Mouse (Mus musculus) sigmoid colon, adult 10 weeks (tissue): ENCODE results near the gene Ccdc38. TPM values are rescaled to one million over a fixed set of nuclear protein-coding genes. Genes with fewer than 3 reads are reported as not detected.

Experiments used
- polyA plus RNA-seq: library from polyadenylated mRNA; stranded (reverse); fragments of 350-450 nt; fragmentation: Illumina TruSeq; extraction: RNeasy Lipid Tissue Mini Kit (QIAGEN cat#74804); gene quantifications from one replicate; pipeline ENCODE4 v1.2.3, GENCODE M21; 2014; ENCODE audit warnings: low read depth, low replicate concordance

The Ccdc38 gene
- polyA plus RNA-seq, result not detected

DNA sequence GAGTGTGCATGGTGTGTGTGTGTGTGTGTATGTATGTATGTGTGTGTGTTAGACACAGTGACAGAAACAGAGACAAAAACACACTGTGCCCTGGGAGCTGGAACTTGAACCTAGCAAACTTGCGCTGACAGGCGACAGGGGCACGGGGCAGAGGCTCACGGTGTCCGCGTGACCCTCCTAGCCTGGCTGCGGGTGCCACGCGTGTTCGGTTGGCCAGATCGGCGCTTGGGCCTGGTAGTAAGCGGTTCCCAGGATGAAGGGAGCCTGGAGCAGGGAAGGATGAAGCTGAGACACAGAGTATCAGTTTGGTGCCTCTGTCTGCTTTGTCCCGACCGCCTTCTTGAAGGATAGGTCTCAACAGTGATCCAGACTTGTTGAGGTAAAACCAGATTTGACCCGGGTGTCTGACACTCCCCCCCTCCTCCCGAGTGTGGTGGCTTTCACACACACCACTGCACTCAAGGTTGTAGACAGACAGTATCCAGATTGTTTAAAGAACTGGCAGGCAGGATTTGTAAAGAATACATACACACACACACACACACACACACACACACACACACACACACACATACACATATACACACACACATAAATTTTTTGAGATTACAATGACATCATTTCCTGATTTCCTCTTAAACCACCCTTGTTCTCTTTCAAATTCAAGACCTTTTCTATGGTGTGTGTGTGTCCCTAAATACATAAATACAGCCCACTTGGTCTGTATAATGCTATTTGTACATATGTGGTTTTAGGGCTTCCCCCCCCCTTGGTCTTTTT is at the start of gene Ccdc38:
Gene Ccdc38, plus strand, starts transcription at position 202 of the 780 bp plus-strand sequence.

GRCm38 (mm10) chr10:93539775-93540430 is 529 bp upstream of the Ccdc38 start, which contains the start of gene Amdhd1:
Gene Amdhd1, minus strand, starts transcription at chr10:93540033.

DNA sequence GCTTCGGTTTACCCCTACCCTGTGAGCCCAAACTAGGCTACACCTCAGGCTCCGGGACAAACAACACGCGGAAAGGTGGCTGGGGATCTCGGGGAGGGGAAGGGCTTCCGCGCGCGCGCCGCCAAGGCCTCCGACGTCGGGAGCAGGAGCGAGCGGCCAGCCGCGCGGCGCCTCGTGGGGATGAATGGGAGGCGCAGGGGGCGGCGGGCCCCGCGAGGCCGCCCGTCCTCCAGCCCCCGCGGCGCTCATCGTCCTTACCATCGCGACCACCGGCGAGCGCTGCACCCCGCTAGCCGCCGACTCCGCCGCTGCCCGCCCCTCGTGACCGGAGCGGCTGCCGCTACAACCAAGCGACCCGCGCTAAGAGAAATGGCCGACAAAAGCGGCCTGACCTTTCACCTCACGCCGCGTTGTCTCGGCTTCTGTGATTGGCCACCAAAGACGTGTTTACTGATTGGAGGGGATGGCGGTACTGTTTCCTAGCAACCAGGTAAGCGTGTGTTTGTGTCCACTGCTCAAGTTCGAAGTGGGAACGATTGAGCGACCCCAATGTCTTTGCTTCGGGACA is 48.9 kb downstream of the Ccdc38 start, which contains the start of gene Snrpf:
Gene Snrpf, minus strand, starts transcription at position 426 of the 568 bp plus-strand sequence.

Other genes with a start within 250 kb of the Ccdc38 start
- gene Elk3, start 229.5 kb upstream of the Ccdc38 start, polyA plus RNA-seq, result 11.3 TPM
- 85.5 TPM for gene Lta4h, start 87.2 kb upstream of the Ccdc38 start, polyA plus RNA-seq
- gene Hal, start 51.9 kb upstream of the Ccdc38 start, polyA plus RNA-seq, result 0.35 TPM
- not detected for gene Amdhd1, start 599 bp upstream of the Ccdc38 start, polyA plus RNA-seq
- gene Snrpf, start 49.1 kb downstream of the Ccdc38 start, polyA plus RNA-seq, result 39.6 TPM
- 20.5 TPM for gene Ntn4, start 100.0 kb downstream of the Ccdc38 start, polyA plus RNA-seq